31 mouse cellular contexts compared by ENCODE assay signal in genomic region chr14:121899071-121899470, GRCm38 (mm10). TPM values are rescaled to one million over a fixed set of nuclear protein-coding genes. Genes with fewer than 3 reads are reported as not detected.
DNase-seq lines count a peak whose midpoint lies in the region; ATAC-seq and TF ChIP-seq lines count a peak whose summit lies in the region.
"Had no signal": no experiment of that assay in that cellular context is flagged by ENCODE, and none has a peak within 500 bp of the region (broad histone marks: within the 10 kb centered on the region; RNA-seq: fewer than 3 reads in every experiment).

No protein-coding gene starts in this region.

- 52% methylated on average over 3 of the region's 3 CpGs for WGBS in heart, embryonic 11.5 days (ENCODE audit: insufficient replicate concordance)
- 53% methylated on average over 3 of the region's 3 CpGs for WGBS in thymus, adult 2 months
- 93% methylated on average over 3 of the region's 3 CpGs for WGBS in midbrain, embryonic 16.5 days

- intact Hi-C loops in heart, postnatal 25 days (cut with DNase I): no loop called here

- 0 out of 2 replicates have a peak, but pooled peaks have one; percentile 18 for ATAC-seq in heart, embryonic 11.5 days (replicated peaks; ENCODE audit: insufficient number of reproducible peaks, low FRiP score, low TSS enrichment)
- ATAC-seq in midbrain, embryonic 16.5 days: no peak
- ATAC-seq: forebrain, embryonic 16.5 days; intestine, embryonic 15.5 days; liver, embryonic 12.5 days; liver, postnatal 0 days had no signal

- DNase-seq in heart, postnatal 25 days (ENCODE audit: low spot score): no peak
- peak; percentile 35 for DNase-seq in thymus, postnatal 14 days
- no peak for DNase-seq in thymus, adult 2 months
- DNase-seq in brain, adult 2 months (ENCODE audit: low read depth, low spot score): peak; percentile 31
- no peak for DNase-seq in right cerebral cortex, postnatal 4 days
- DNase-seq: adrenal gland, postnatal 14 days; cerebellum, adult 11-12 months; cerebellum, adult 9-11 months; embryo, embryonic 11 days; gastrocnemius, postnatal 25 days; heart, adult 11 months; liver, postnatal 0 days; lung, postnatal 36 days; right cerebral cortex, adult 18-20 months; thymus, adult 18-20 months had no signal

- no peak for TF ChIP-seq CTCF in thymus, adult 2 months (IDR thresholded peaks at IDR 0.05; ENCODE audit: borderline replicate concordance, control insufficient read depth, extremely low read depth, insufficient read depth, low read length, poor library complexity)

- TF ChIP-seq POLR2A in thymus, adult 2 months (IDR thresholded peaks at IDR 0.05; ENCODE audit: control insufficient read depth, extremely low read depth, insufficient read depth, low read length, poor library complexity): no peak

- H3K4me1 ChIP-seq in heart, embryonic 11.5 days (ENCODE audit: control insufficient read depth, insufficient read depth, low read length): peaks cover 20% of the 10 kb centered on the region
- H3K4me1 ChIP-seq in thymus, adult 2 months (replicated peaks; ENCODE audit: control insufficient read depth, insufficient read depth, low read length): peaks cover 29% of the 10 kb centered on the region
- H3K4me1 ChIP-seq in midbrain, embryonic 16.5 days (ENCODE audit: control insufficient read depth, insufficient read depth, low read length): no peaks in the 10 kb centered on the region
- H3K4me1 ChIP-seq: embryonic facial prominence, embryonic 12.5 days; intestine, embryonic 15.5 days had no signal

- no peak overlapping the region for H3K4me2 ChIP-seq in heart, embryonic 11.5 days
- H3K4me2 ChIP-seq in midbrain, embryonic 16.5 days (ENCODE audit: low read length): no peak overlapping the region
- H3K4me2 ChIP-seq: embryonic facial prominence, embryonic 12.5 days; hindbrain, embryonic 14.5 days; intestine, embryonic 15.5 days; liver, embryonic 12.5 days; midbrain, embryonic 11.5 days had no signal

- H3K9ac ChIP-seq in heart, embryonic 11.5 days (ENCODE audit: low read depth, low read length): no peak overlapping the region
- H3K9ac ChIP-seq in midbrain, embryonic 16.5 days (ENCODE audit: low read depth, low read length): no peak overlapping the region
- H3K9ac ChIP-seq: embryonic facial prominence, embryonic 12.5 days; hindbrain, embryonic 14.5 days; intestine, embryonic 15.5 days; liver, embryonic 12.5 days; liver, postnatal 0 days had no signal

- H3K36me3 ChIP-seq in heart, embryonic 11.5 days (ENCODE audit: control insufficient read depth, insufficient read depth, low read length): no peaks in the 10 kb centered on the region
- no peaks in the 10 kb centered on the region for H3K36me3 ChIP-seq in thymus, adult 2 months (ENCODE audit: control insufficient read depth, insufficient read depth, low read length)
- H3K36me3 ChIP-seq in midbrain, embryonic 16.5 days (ENCODE audit: control insufficient read depth, insufficient read depth, low read length): no peaks in the 10 kb centered on the region
- H3K36me3 ChIP-seq: embryonic facial prominence, embryonic 12.5 days; intestine, embryonic 15.5 days had no signal

- no peaks in the 10 kb centered on the region for H3K27me3 ChIP-seq in heart, embryonic 11.5 days (ENCODE audit: control insufficient read depth, insufficient read depth, low read length)
- H3K27me3 ChIP-seq in thymus, adult 2 months (ENCODE audit: control insufficient read depth, insufficient read depth, low read length): no peaks in the 10 kb centered on the region
- no peaks in the 10 kb centered on the region for H3K27me3 ChIP-seq in midbrain, embryonic 16.5 days (ENCODE audit: control insufficient read depth, insufficient read depth, low read depth, low read length)
- H3K27me3 ChIP-seq: embryonic facial prominence, embryonic 12.5 days; intestine, embryonic 15.5 days; liver, embryonic 12.5 days had no signal

- H3K9me3 ChIP-seq in heart, embryonic 11.5 days (replicated peaks; ENCODE audit: control insufficient read depth, low read length): no peaks in the 10 kb centered on the region
- H3K9me3 ChIP-seq in midbrain, embryonic 16.5 days (replicated peaks; ENCODE audit: control insufficient read depth, low read length, poor library complexity, severe bottlenecking): no peaks in the 10 kb centered on the region
- H3K9me3 ChIP-seq: embryonic facial prominence, embryonic 12.5 days; intestine, embryonic 15.5 days; liver, embryonic 12.5 days had no signal

- H3K27ac ChIP-seq in heart, embryonic 11.5 days (ENCODE audit: low read depth, low read length): no peak overlapping the region
- H3K27ac ChIP-seq in thymus, adult 2 months (ENCODE audit: control insufficient read depth, insufficient read depth, low read length): no peak overlapping the region; the same call in 1 of the 2 replicates
- H3K27ac ChIP-seq in midbrain, embryonic 16.5 days (ENCODE audit: low read length): no peak overlapping the region
- H3K27ac ChIP-seq: embryonic facial prominence, embryonic 12.5 days; hindbrain, embryonic 14.5 days; intestine, embryonic 15.5 days; layer of hippocampus, adult 2 months; liver, embryonic 12.5 days; stomach, postnatal 0 days had no signal

- no peak overlapping the region for H3K4me3 ChIP-seq in heart, embryonic 11.5 days (ENCODE audit: low read depth, low read length)
- H3K4me3 ChIP-seq in thymus, adult 2 months (ENCODE audit: control insufficient read depth, insufficient read depth, low read length): no peak overlapping the region
- H3K4me3 ChIP-seq in midbrain, embryonic 16.5 days (ENCODE audit: low read depth, low read length): no peak overlapping the region
- H3K4me3 ChIP-seq: embryonic facial prominence, embryonic 12.5 days; intestine, embryonic 15.5 days; layer of hippocampus, adult 2 months; liver, embryonic 12.5 days had no signal

RNA-seq across cellular contexts. Expression of gene Gpr18, which starts 16.5 kb away (rescaled TPM):
- polyA plus RNA-seq in heart, embryonic 11.5 days (2014; fragmentation: Nextera tagmentation; extraction: Ambion mirVana): 0.20 and 0.42 TPM in 2 replicates
- under 1 TPM; 0.28 to 0.29 TPM for total RNA-seq in heart, postnatal 25 days (2021)
- polyA plus RNA-seq in thymus, adult 2 months (2012; rRNA removed): 24.8 and 32.8 TPM in 2 replicates
- polyA plus RNA-seq in midbrain, embryonic 16.5 days (2015; fragmentation: Nextera tagmentation; extraction: Ambion mirVana): 0.14 and 0.16 TPM in 2 replicates
- total RNA-seq: gastrocnemius, postnatal 25 days; layer of hippocampus, adult 2 months; layer of hippocampus, postnatal 14 days; left cerebral cortex, adult 8-10 months; left cerebral cortex, postnatal 36 days had no signal
- polyA plus RNA-seq: G1E; hindbrain, embryonic 14.5 days; kidney, embryonic 16.5 days; limb, embryonic 14.5 days; liver, embryonic 12.5 days had no signal

RNA-seq across cellular contexts. Expression of gene Ubac2, which starts 20.7 kb away (rescaled TPM):
- polyA plus RNA-seq in heart, embryonic 11.5 days (2014; fragmentation: Nextera tagmentation; extraction: Ambion mirVana): 63.4 and 69.5 TPM in 2 replicates
- total RNA-seq in heart, postnatal 25 days (2021): 10 to 100 TPM; 25.9 to 27.4 TPM
- 102 TPM in 2 replicates for polyA plus RNA-seq in thymus, adult 2 months (2012; rRNA removed)
- polyA plus RNA-seq in midbrain, embryonic 16.5 days (2015; fragmentation: Nextera tagmentation; extraction: Ambion mirVana): 48.5 and 50.3 TPM in 2 replicates

Comparison
In these comparisons a context has a peak if more than half of its experiments do, and no peak if none do; other contexts are left out.
1. DNase-seq: peak in thymus, postnatal 14 days (single experiment) and brain, adult 2 months (single experiment); none in heart, postnatal 25 days (single experiment), thymus, adult 2 months (single experiment) and right cerebral cortex, postnatal 4 days (single experiment).
2. RNA of gene Gpr18, which starts 16.5 kb away (polyA plus RNA-seq): 24.8 to 32.8 TPM in thymus, adult 2 months; 0.20 to 0.42 TPM in heart, embryonic 11.5 days and 0.14 to 0.16 TPM in midbrain, embryonic 16.5 days; every median in the first group is over 10 times any median in the second.